In the genomic region with DNA sequence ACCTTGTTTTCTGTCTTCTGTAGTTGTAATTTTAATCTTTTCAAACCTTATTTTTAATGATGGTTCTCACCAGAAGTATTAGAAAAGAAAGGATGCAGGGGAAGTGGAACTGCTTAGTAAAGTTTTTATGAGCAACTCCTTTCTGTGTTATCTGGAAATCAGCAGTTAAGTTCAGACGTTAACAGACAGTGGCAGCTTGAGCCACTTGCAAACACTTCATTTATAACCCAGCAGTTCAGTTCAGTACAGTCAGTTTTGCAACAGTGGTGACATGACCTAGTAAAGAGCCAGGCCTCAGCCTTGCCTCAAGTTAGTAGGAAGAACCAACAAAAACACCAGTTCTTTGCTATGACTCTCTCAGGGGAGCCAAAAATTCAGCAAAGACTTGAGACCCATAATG, we compare ENCODE assay signal across 25 mouse cellular contexts.
DNase-seq lines count a peak whose midpoint lies in the region; ATAC-seq and TF ChIP-seq lines count a peak whose summit lies in the region.
"Had no signal": no experiment of that assay in that cellular context is flagged by ENCODE, and none has a peak within 500 bp of the region (broad histone marks: within the 10 kb centered on the region; RNA-seq: fewer than 3 reads in every experiment).

No protein-coding gene starts in this region.

- H3K27ac ChIP-seq in lung, embryonic 14.5 days (ENCODE audit: low read depth): 0 out of 2 replicates have a peak overlapping the region, but pooled peaks have one; percentile 46
- H3K27ac ChIP-seq: embryonic facial prominence, embryonic 12.5 days; embryonic facial prominence, embryonic 15.5 days; forebrain, embryonic 15.5 days; heart, embryonic 15.5 days; hindbrain, embryonic 10.5 days; hindbrain, embryonic 13.5 days had no signal

- no peaks in the 10 kb centered on the region for H3K9me3 ChIP-seq in lung, embryonic 14.5 days (ENCODE audit: low read depth, low read length)
- H3K9me3 ChIP-seq: embryonic facial prominence, embryonic 12.5 days; embryonic facial prominence, embryonic 15.5 days; forebrain, embryonic 15.5 days; heart, embryonic 15.5 days; hindbrain, embryonic 10.5 days; hindbrain, embryonic 13.5 days had no signal

- no peaks in the 10 kb centered on the region for H3K4me1 ChIP-seq in lung, embryonic 14.5 days (ENCODE audit: insufficient read depth)
- H3K4me1 ChIP-seq in lung, adult 2 months (ENCODE audit: control insufficient read depth, insufficient read depth, low read length): no peaks in the 10 kb centered on the region
- H3K4me1 ChIP-seq: embryonic facial prominence, embryonic 12.5 days; embryonic facial prominence, embryonic 15.5 days; forebrain, embryonic 15.5 days; heart, embryonic 12.5 days; heart, embryonic 15.5 days; hindbrain, embryonic 10.5 days; hindbrain, embryonic 13.5 days had no signal

- no peak overlapping the region for H3K9ac ChIP-seq in lung, embryonic 14.5 days
- H3K9ac ChIP-seq: embryonic facial prominence, embryonic 12.5 days; embryonic facial prominence, embryonic 15.5 days; forebrain, embryonic 15.5 days; heart, embryonic 12.5 days; heart, embryonic 15.5 days; hindbrain, embryonic 13.5 days had no signal

- peak; percentile 96 for ATAC-seq in lung, embryonic 14.5 days (ENCODE audit: insufficient read depth)
- ATAC-seq in frontal cortex, adult (ENCODE audit: low TSS enrichment): no peak
- ATAC-seq: forebrain, embryonic 15.5 days; hindbrain, embryonic 16.5 days; Patski had no signal

- H3K4me2 ChIP-seq in lung, embryonic 14.5 days: no peak overlapping the region
- H3K4me2 ChIP-seq: embryonic facial prominence, embryonic 12.5 days; embryonic facial prominence, embryonic 15.5 days; forebrain, embryonic 15.5 days; heart, embryonic 12.5 days; heart, embryonic 15.5 days; hindbrain, embryonic 13.5 days had no signal

- peak; percentile 84 for DNase-seq in lung, embryonic 14.5 days
- no peak for DNase-seq in lung, adult 2 months
- DNase-seq in lung, postnatal 10 days: peak; percentile 32
- DNase-seq in lung, postnatal 36 days: peak; percentile 43
- DNase-seq in heart, adult 11 months: no peak
- no peak for DNase-seq in ovary, postnatal 14 days (ENCODE audit: low spot score)
- DNase-seq: adrenal gland, postnatal 10 days; adrenal gland, postnatal 36 days; cerebellum, adult 18-20 months; cerebellum, adult 9-10 months; cerebellum, postnatal 14 days; gastrocnemius, postnatal 10 days; gastrocnemius, postnatal 36 days; heart, postnatal 10 days; heart, postnatal 36 days had no signal

- H3K27me3 ChIP-seq in lung, embryonic 14.5 days (ENCODE audit: insufficient read depth, low read length): no peaks in the 10 kb centered on the region
- H3K27me3 ChIP-seq: embryonic facial prominence, embryonic 12.5 days; embryonic facial prominence, embryonic 15.5 days; forebrain, embryonic 15.5 days; heart, embryonic 12.5 days; heart, embryonic 15.5 days; hindbrain, embryonic 13.5 days; Patski had no signal

- no peak overlapping the region for H3K4me3 ChIP-seq in lung, embryonic 14.5 days (ENCODE audit: low read depth, low read length)
- no peak overlapping the region for H3K4me3 ChIP-seq in lung, adult 2 months (replicated peaks; ENCODE audit: extremely low read depth, low read depth, low read length)
- H3K4me3 ChIP-seq: embryonic facial prominence, embryonic 12.5 days; embryonic facial prominence, embryonic 15.5 days; forebrain, embryonic 15.5 days; heart, embryonic 12.5 days; heart, embryonic 15.5 days; hindbrain, embryonic 10.5 days; hindbrain, embryonic 13.5 days had no signal

- 3% methylated on average over 1 of the region's 1 CpGs for WGBS in lung, embryonic 14.5 days
- WGBS in lung, adult 2 months: 18% methylated on average over 1 of the region's 1 CpGs

- TF ChIP-seq POLR2A in lung, adult 2 months (IDR thresholded peaks at IDR 0.05; ENCODE audit: borderline replicate concordance, extremely low read depth, low read depth, low read length): no peak

- TF ChIP-seq CTCF in lung, embryonic 14.5 days (IDR thresholded peaks at IDR 0.05; ENCODE audit: low read depth): no peak
- no peak for TF ChIP-seq CTCF in lung, adult 2 months (IDR thresholded peaks at IDR 0.05; ENCODE audit: insufficient read depth, low read length)

- H3K36me3 ChIP-seq in lung, embryonic 14.5 days (ENCODE audit: insufficient read depth): no peaks in the 10 kb centered on the region
- H3K36me3 ChIP-seq: embryonic facial prominence, embryonic 12.5 days; embryonic facial prominence, embryonic 15.5 days; forebrain, embryonic 15.5 days; heart, embryonic 12.5 days; heart, embryonic 15.5 days; hindbrain, embryonic 10.5 days; hindbrain, embryonic 13.5 days had no signal

Comparison
In these comparisons a context has a peak if more than half of its experiments do, and no peak if none do; other contexts are left out.
1. DNase-seq: peak in lung, embryonic 14.5 days (single experiment), lung, postnatal 10 days (single experiment) and lung, postnatal 36 days (single experiment); none in lung, adult 2 months (single experiment), heart, adult 11 months (single experiment) and ovary, postnatal 14 days (single experiment).